Mouse (Mus musculus) kidney, postnatal 14 days (tissue): ENCODE measurements around the gene Gm3286.
"Not testable (repeated sequence)": the region's sequence is repeated elsewhere in the genome, so short reads cannot be mapped to it uniquely, and the experiment has no call there.

ENCODE experiments used
- DNase-seq: peaks from one replicate; pipeline ENCODE4 v3.0.0; 2022; ENCODE audit warnings: mixed read lengths

The Gm3286 gene

DNA sequence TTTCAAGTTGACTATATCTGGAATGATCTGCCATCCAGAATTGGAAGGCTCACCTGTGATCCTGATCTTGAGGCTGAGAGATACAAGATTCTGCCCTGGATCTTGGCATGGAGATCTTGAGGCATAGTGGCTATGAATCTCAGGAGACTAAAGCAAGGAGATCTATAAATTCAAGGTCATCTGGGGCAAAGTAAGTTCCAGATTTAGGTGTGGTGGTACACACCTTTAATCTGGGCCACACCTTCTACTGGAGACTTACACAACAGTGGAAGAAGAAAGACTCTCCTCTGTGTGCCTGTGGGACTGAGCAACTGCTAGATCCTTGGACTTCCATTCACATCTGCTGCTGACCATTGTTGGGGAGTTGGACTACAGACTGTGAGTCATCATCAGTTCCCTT, at the start of gene Gm3286:
Gene Gm3286 (plus strand): TSS at position 301 of the 400 bp plus-strand sequence.
- DNase-seq, result not testable (repeated sequence)
